ENCODE assay signal across 8 mouse cellular contexts in genomic region chr1:176814591-176815062, GRCm38 (mm10). TPM values are rescaled to one million over a fixed set of nuclear protein-coding genes. Genes with fewer than 3 reads are reported as not detected.
DNase-seq lines count a peak whose midpoint lies in the region; ATAC-seq and TF ChIP-seq lines count a peak whose summit lies in the region.

Gene Sdccag8, plus strand, starts transcription at chr1:176814660.

- no peaks in the 10 kb centered on the region for H3K27me3 ChIP-seq in heart, embryonic 10.5 days (ENCODE audit: insufficient read depth, poor library complexity, severe bottlenecking)
- H3K27me3 ChIP-seq in kidney, embryonic 15.5 days = no peaks in the 10 kb centered on the region

- no peaks in the 10 kb centered on the region for H3K9me3 ChIP-seq in heart, embryonic 10.5 days
- H3K9me3 ChIP-seq in kidney, embryonic 15.5 days (replicated peaks) = no peaks in the 10 kb centered on the region

- H3K27ac ChIP-seq in bone marrow macrophage, adult 2 months (ENCODE audit: insufficient read depth, low read depth, low read length) = peak within 1 kb of the TSS; percentile 93
- peak within 1 kb of the TSS; percentile 94 for H3K27ac ChIP-seq in embryonic fibroblast, embryonic 13.5 days (ENCODE audit: insufficient read depth, low read length)
- peak within 1 kb of the TSS; percentile 98 for H3K27ac ChIP-seq in heart, embryonic 10.5 days
- peak within 1 kb of the TSS; percentile 98 for H3K27ac ChIP-seq in kidney, embryonic 15.5 days

- no peaks in the 10 kb centered on the region for H3K36me3 ChIP-seq in heart, embryonic 10.5 days
- H3K36me3 ChIP-seq in kidney, embryonic 15.5 days = no peaks in the 10 kb centered on the region

- TF ChIP-seq CTCF in bone marrow macrophage, adult 2 months (IDR thresholded peaks at IDR 0.05; ENCODE audit: low read depth, low read length) = no peak
- no peak for TF ChIP-seq CTCF in embryonic fibroblast, embryonic 13.5 days (IDR thresholded peaks at IDR 0.05; ENCODE audit: borderline replicate concordance, insufficient read depth, low read length)

- peak within 1 kb of the TSS; percentile 71 for H3K4me2 ChIP-seq in kidney, embryonic 15.5 days

- H3K4me3 ChIP-seq in bone marrow macrophage, adult 2 months (ENCODE audit: insufficient read depth, low read length) = peak within 1 kb of the TSS; percentile 74
- H3K4me3 ChIP-seq in embryonic fibroblast, embryonic 13.5 days (ENCODE audit: insufficient read depth, low read length) = peak within 1 kb of the TSS; percentile 95
- peak within 1 kb of the TSS; percentile 95 for H3K4me3 ChIP-seq in heart, embryonic 10.5 days
- peak within 1 kb of the TSS; percentile 94 for H3K4me3 ChIP-seq in kidney, embryonic 15.5 days (replicated peaks)

- TF ChIP-seq POLR2A in bone marrow macrophage, adult 2 months (IDR thresholded peaks at IDR 0.05; ENCODE audit: borderline replicate concordance, low read depth, low read length) = no peak
- peak; percentile 67 for TF ChIP-seq POLR2A in embryonic fibroblast, embryonic 13.5 days (IDR thresholded peaks at IDR 0.05; ENCODE audit: low read depth, low read length)

- peaks cover 32% of the 10 kb centered on the region for H3K4me1 ChIP-seq in bone marrow macrophage, adult 2 months (ENCODE audit: control insufficient read depth, insufficient read depth, low read length)
- H3K4me1 ChIP-seq in embryonic fibroblast, embryonic 13.5 days (ENCODE audit: control insufficient read depth, insufficient read depth, low read length) = peaks cover 13% of the 10 kb centered on the region
- peaks cover 9% of the 10 kb centered on the region for H3K4me1 ChIP-seq in heart, embryonic 10.5 days
- peaks cover 11% of the 10 kb centered on the region for H3K4me1 ChIP-seq in kidney, embryonic 15.5 days

- under 1% methylated on average over 25 of the region's 25 CpGs for WGBS in heart, embryonic 10.5 days
- WGBS in kidney, embryonic 15.5 days = 0% methylated on average over 25 of the region's 25 CpGs

- peak within 1 kb of the TSS; percentile 91 for H3K9ac ChIP-seq in kidney, embryonic 15.5 days

- ATAC-seq in kidney, embryonic 15.5 days (replicated peaks; ENCODE audit: low FRiP score) = peak; percentile 97
- ATAC-seq in monocyte, adult 5-6 weeks (replicated peaks; ENCODE audit: insufficient number of reproducible peaks, low FRiP score, low TSS enrichment, poor library complexity, severe bottlenecking) = peak; percentile 87

- DNase-seq in A20 (ENCODE audit: low read depth, low spot score) (peak; percentile 96), liver (peak; percentile 94)
- peak; percentile 98 for DNase-seq in heart, embryonic 10.5 days (ENCODE audit: low spot score)
- DNase-seq in spleen, postnatal 4 days (ENCODE audit: low spot score in 2 of 2) = peak; percentile 90 to 92

RNA-seq across cellular contexts. Expression of gene Sdccag8, which starts in this region (rescaled TPM):
- polyA plus RNA-seq in bone marrow macrophage, adult 2 months (2012; ENCODE audit: insufficient read depth, insufficient read length, missing spikeins) = 24.5 and 26.0 TPM in 2 replicates
- 14.0 and 14.3 TPM in 2 replicates for polyA plus RNA-seq in embryonic fibroblast, embryonic 13.5 days (2011; ENCODE audit: insufficient read length, low read depth, missing spikeins)
- polyA plus RNA-seq in heart, embryonic 10.5 days (2016; fragmentation: Nextera tagmentation; extraction: Ambion mirVana) = 10.0 and 10.4 TPM in 2 replicates
- polyA plus RNA-seq in kidney, embryonic 15.5 days (2015; fragmentation: Nextera tagmentation; extraction: Ambion mirVana) = 17.1 and 17.3 TPM in 2 replicates
- 63.4 to 86.0 TPM (median 78.7 TPM) in 3 replicates for total RNA-seq in monocyte, adult 5-6 weeks (2017)

Comparison
In these comparisons a context has a peak if more than half of its experiments do, and no peak if none do; other contexts are left out.
1. Peak in every context shown above with its lines: DNase-seq, ATAC-seq, H3K4me3 ChIP-seq and H3K27ac ChIP-seq.